Comparison of ENCODE assay signal across 24 mouse cellular contexts in genomic region chr9:47645056-47645455, GRCm38 (mm10).
A peak's percentile ranks its signal among the peaks of the same experiment; 100 is the strongest.
DNase-seq lines count a peak whose midpoint lies in the region; ATAC-seq and TF ChIP-seq lines count a peak whose summit lies in the region.
"Had no signal": no experiment of that assay in that cellular context is flagged by ENCODE, and none has a peak within 500 bp of the region (broad histone marks: within the 10 kb centered on the region; RNA-seq: fewer than 3 reads in every experiment).

No protein-coding gene starts in this region.

- TF ChIP-seq POLR2A in spleen, adult 2 months (IDR thresholded peaks at IDR 0.05; ENCODE audit: low read depth, low read length) = no peak
- TF ChIP-seq POLR2A in bone marrow macrophage, adult 2 months (IDR thresholded peaks at IDR 0.05; ENCODE audit: borderline replicate concordance, low read depth, low read length) = no peak

- H3K4me3 ChIP-seq in spleen, adult 2 months (ENCODE audit: extremely low read depth, insufficient read depth, insufficient read length) = no peak overlapping the region
- H3K4me3 ChIP-seq in C2C12 (ENCODE audit: insufficient read depth, poor library complexity, severe bottlenecking) = no peak overlapping the region
- H3K4me3 ChIP-seq in bone marrow macrophage, adult 2 months (ENCODE audit: insufficient read depth, low read length) = no peak overlapping the region
- no peak overlapping the region for H3K4me3 ChIP-seq in heart, embryonic 11.5 days (ENCODE audit: low read depth, low read length)
- no peak overlapping the region for H3K4me3 ChIP-seq in liver, postnatal 0 days (ENCODE audit: low read depth, low read length)
- H3K4me3 ChIP-seq: embryonic facial prominence, embryonic 10.5 days; embryonic facial prominence, embryonic 12.5 days; forebrain, embryonic 13.5 days; forebrain, embryonic 15.5 days had no signal

- no peak for ATAC-seq in heart, embryonic 11.5 days (replicated peaks; ENCODE audit: insufficient number of reproducible peaks, low FRiP score, low TSS enrichment)
- ATAC-seq in liver, postnatal 0 days = no peak
- ATAC-seq: activated CD4-positive, CD25-positive, alpha-beta regulatory T cell, adult 4 months; forebrain, embryonic 13.5 days; forebrain, embryonic 15.5 days; forebrain, postnatal 0 days; Patski had no signal

- H3K4me1 ChIP-seq in spleen, adult 2 months (ENCODE audit: control insufficient read depth, insufficient read depth, insufficient read length) = no peaks in the 10 kb centered on the region
- H3K4me1 ChIP-seq in bone marrow macrophage, adult 2 months (ENCODE audit: control insufficient read depth, insufficient read depth, low read length) = peaks cover 57% of the 10 kb centered on the region
- 0 out of 2 replicates have a peak, but pooled peaks cover 3% of the 10 kb centered on the region for H3K4me1 ChIP-seq in heart, embryonic 11.5 days (ENCODE audit: control insufficient read depth, insufficient read depth, low read length)
- H3K4me1 ChIP-seq in liver, postnatal 0 days (ENCODE audit: insufficient read depth) = no peaks in the 10 kb centered on the region

- no peak overlapping the region for H3ac ChIP-seq in C2C12 (ENCODE audit: control insufficient read depth, insufficient read length, low read depth)

- TF ChIP-seq EP300 in liver, postnatal 0 days (IDR thresholded peaks at IDR 0.05; ENCODE audit: low read depth) = no peak

- no peak overlapping the region for H3K4me2 ChIP-seq in heart, embryonic 11.5 days
- H3K4me2 ChIP-seq in liver, postnatal 0 days (ENCODE audit: low read depth, low read length) = no peak overlapping the region
- H3K4me2 ChIP-seq: embryonic facial prominence, embryonic 12.5 days; forebrain, embryonic 13.5 days; forebrain, embryonic 15.5 days had no signal

- 82% methylated on average over 2 of the region's 2 CpGs for WGBS in spleen, adult 2 months
- WGBS in heart, embryonic 11.5 days (ENCODE audit: insufficient replicate concordance) = 93% methylated on average over 2 of the region's 2 CpGs
- WGBS in liver, postnatal 0 days (ENCODE audit: insufficient replicate concordance) = 67% methylated on average over 2 of the region's 2 CpGs

- H3K36me3 ChIP-seq in spleen, adult 2 months (ENCODE audit: control insufficient read depth, insufficient read depth, low read length) = no peaks in the 10 kb centered on the region
- peaks cover 5% of the 10 kb centered on the region for H3K36me3 ChIP-seq in C2C12 (ENCODE audit: control insufficient read depth, insufficient read depth)
- no peaks in the 10 kb centered on the region for H3K36me3 ChIP-seq in heart, embryonic 11.5 days (ENCODE audit: control insufficient read depth, insufficient read depth, low read length)
- no peaks in the 10 kb centered on the region for H3K36me3 ChIP-seq in liver, postnatal 0 days (replicated peaks; ENCODE audit: insufficient read depth, low read length)
- H3K36me3 ChIP-seq: embryonic facial prominence, embryonic 10.5 days; embryonic facial prominence, embryonic 12.5 days; forebrain, embryonic 15.5 days had no signal

- H3K27me3 ChIP-seq in spleen, adult 2 months (ENCODE audit: control insufficient read depth, insufficient read depth, low read length) = no peaks in the 10 kb centered on the region
- H3K27me3 ChIP-seq in C2C12 (ENCODE audit: control insufficient read depth, insufficient read depth, insufficient read length) = no peaks in the 10 kb centered on the region
- H3K27me3 ChIP-seq in heart, embryonic 11.5 days (ENCODE audit: control insufficient read depth, insufficient read depth, low read length) = no peaks in the 10 kb centered on the region
- H3K27me3 ChIP-seq in liver, postnatal 0 days (ENCODE audit: insufficient read depth, low read length) = no peaks in the 10 kb centered on the region
- H3K27me3 ChIP-seq: embryonic facial prominence, embryonic 12.5 days; forebrain, embryonic 13.5 days; forebrain, embryonic 15.5 days; Patski had no signal

- H3K27ac ChIP-seq in spleen, adult 2 months (ENCODE audit: insufficient read depth, low read length) = peak overlapping the region; percentile 22; the same call in 1 of the 2 replicates
- peak overlapping the region; percentile 40 for H3K27ac ChIP-seq in bone marrow macrophage, adult 2 months (ENCODE audit: insufficient read depth, low read depth, low read length)
- H3K27ac ChIP-seq in heart, embryonic 11.5 days (ENCODE audit: low read depth, low read length) = no peak overlapping the region
- no peak overlapping the region for H3K27ac ChIP-seq in liver, postnatal 0 days (ENCODE audit: low read depth)
- H3K27ac ChIP-seq: embryonic facial prominence, embryonic 10.5 days; embryonic facial prominence, embryonic 12.5 days; forebrain, embryonic 13.5 days; forebrain, embryonic 15.5 days had no signal

- no peak for DNase-seq in spleen, adult 2 months (ENCODE audit: low read depth in 1 of 2, low spot score in 2 of 2)
- DNase-seq in spleen, postnatal 36 days (ENCODE audit: low spot score in 2 of 2) = no peak
- DNase-seq in liver, postnatal 0 days = no peak
- DNase-seq in thymus, postnatal 4 days = no peak
- DNase-seq: adrenal gland, adult 8-10 months; adrenal gland, postnatal 14 days; adrenal gland, postnatal 36 days; B cell, adult 2 months; cerebellum, adult 11 months; cerebellum, adult 18-20 months; cerebellum, adult 8-10 months; cerebellum, adult 9-11 months; cerebellum, postnatal 14 days; cerebellum, postnatal 36 days; forebrain, postnatal 0 days had no signal

- H3K9me3 ChIP-seq in heart, embryonic 11.5 days (replicated peaks; ENCODE audit: control insufficient read depth, low read length) = no peaks in the 10 kb centered on the region
- no peaks in the 10 kb centered on the region for H3K9me3 ChIP-seq in liver, postnatal 0 days (ENCODE audit: low read length)
- H3K9me3 ChIP-seq: embryonic facial prominence, embryonic 10.5 days; embryonic facial prominence, embryonic 12.5 days; forebrain, embryonic 13.5 days; forebrain, embryonic 15.5 days had no signal

- no peak overlapping the region for H3K9ac ChIP-seq in heart, embryonic 11.5 days (ENCODE audit: low read depth, low read length)
- no peak overlapping the region for H3K9ac ChIP-seq in liver, postnatal 0 days (replicated peaks)
- H3K9ac ChIP-seq: embryonic facial prominence, embryonic 12.5 days; forebrain, embryonic 13.5 days; forebrain, embryonic 15.5 days; forebrain, postnatal 0 days had no signal

- peaks cover 92% of the 10 kb centered on the region for H3K79me2 ChIP-seq in C2C12 (ENCODE audit: control insufficient read depth, insufficient read depth)

- H3K79me3 ChIP-seq in C2C12 (ENCODE audit: low read depth) = peaks cover 38% of the 10 kb centered on the region

- TF ChIP-seq CTCF in spleen, adult 2 months (IDR thresholded peaks at IDR 0.05; ENCODE audit: extremely low read depth, insufficient read depth, insufficient read length, insufficient replicate concordance) = no peak
- TF ChIP-seq CTCF in C2C12 (IDR thresholded peaks at IDR 0.05; ENCODE audit: control insufficient read depth, insufficient read depth, insufficient read length) = no peak
- TF ChIP-seq CTCF in bone marrow macrophage, adult 2 months (IDR thresholded peaks at IDR 0.05; ENCODE audit: low read depth, low read length) = no peak
- no peak for TF ChIP-seq CTCF in liver, postnatal 0 days (IDR thresholded peaks at IDR 0.05; ENCODE audit: low read depth)

TF ChIP-seq in C2C12, 6 proteins besides CTCF, POLR2A, EP300 and RAD21:
- TF ChIP-seq MAX (IDR thresholded peaks at IDR 0.05) (peak; percentile 33), MYOD1 (IDR thresholded peaks at IDR 0.05; ENCODE audit: control insufficient read depth, insufficient read length, low read depth) (no peak), USF1 (IDR thresholded peaks at IDR 0.05; ENCODE audit: low read depth) (peak; percentile 37), CEBPB (IDR thresholded peaks at IDR 0.05; ENCODE audit: low read depth) (peak; percentile 61), FOSL1 (IDR thresholded peaks at IDR 0.05; ENCODE audit: insufficient read depth, low read length, poor library complexity, severe bottlenecking) (peak; percentile 60)

Comparison
In these comparisons a context has a peak if more than half of its experiments do, and no peak if none do; other contexts are left out.
1. H3K27ac ChIP-seq: peak in spleen, adult 2 months (single experiment) and bone marrow macrophage, adult 2 months (single experiment); none in heart, embryonic 11.5 days (single experiment) and liver, postnatal 0 days (single experiment).